Mouse (Mus musculus) kidney, adult 2 months (tissue): ENCODE data around the gene Ralgapa2.

Experiments
- CTCF ChIP-seq: fragments of 200-500 bp; conservative IDR thresholded peaks from 2 replicates; pipeline ENCODE4 v1.5.1; 2011; ENCODE audit warnings: low read depth, mild to moderate bottlenecking, control low read depth, low read length, moderate library complexity, mixed read lengths; ENCODE audit not compliant: insufficient read depth, insufficient read length
- POLR2A ChIP-seq: fragments of 200-500 bp; IDR thresholded peaks from one replicate; pipeline ENCODE4 v1.6.1; 2011; ENCODE audit warnings: low read depth, low read length, control low read depth

DNA sequence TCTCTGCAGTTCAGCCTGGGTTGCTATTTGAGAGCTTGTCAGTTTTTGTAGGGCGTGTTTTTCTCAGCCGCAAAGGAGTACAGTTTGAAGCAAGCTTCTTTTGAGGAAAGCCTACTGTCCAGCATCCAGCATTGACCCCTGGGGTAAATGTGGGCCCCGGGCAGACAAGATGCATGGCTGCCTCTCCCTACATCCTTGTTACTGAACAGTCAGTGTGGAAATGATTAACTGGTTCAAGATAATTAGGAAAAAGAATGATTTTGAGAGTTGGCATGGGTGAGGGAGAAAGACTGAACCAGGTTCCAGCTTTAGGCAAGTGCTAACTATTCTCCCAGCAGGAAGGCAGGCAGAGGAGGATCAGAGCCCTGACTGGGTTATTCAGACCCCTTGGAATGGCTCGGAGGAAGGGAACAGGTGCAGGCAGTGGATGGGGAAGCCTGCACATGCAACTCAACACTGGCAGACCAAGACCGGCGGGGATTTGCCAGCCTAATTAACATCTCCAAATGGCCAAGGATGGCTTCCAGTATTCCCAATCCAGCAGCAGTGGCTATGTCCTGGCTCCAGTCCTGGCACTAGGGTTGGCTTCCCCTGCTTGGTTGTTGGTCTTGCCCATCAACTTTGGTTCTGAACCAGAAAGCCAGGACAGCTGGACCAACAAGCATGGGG, 261.8 kb downstream of the Ralgapa2 start:
- TF ChIP-seq CTCF = no peak
- no peak for TF ChIP-seq POLR2A
